Mouse (Mus musculus) kidney, embryonic 14.5 days (tissue): ENCODE measurements around the gene Ankle2. TPM values are rescaled to one million over a fixed set of nuclear protein-coding genes. Genes with fewer than 3 reads are reported as not detected.

Experiments used
- ATAC-seq: fragments of 200-750 bp; cut with Nextera tagmentation; 2 replicates; pipeline ENCODE4 v1.8.0; 2017; ENCODE audit warnings: moderate number of reproducible peaks, mild to moderate bottlenecking, moderate TSS enrichment, moderate library complexity; ENCODE audit not compliant: low FRiP score, low TSS enrichment
- H3K27ac ChIP-seq: fragments of 300-500 bp; sonication (generic); 2 replicates; pipeline ENCODE4 v1.5.1; 2014; ENCODE audit warnings: low read depth, mild to moderate bottlenecking, low read length, moderate library complexity, mixed read lengths
- H3K27me3 ChIP-seq: fragments of 300-500 bp; sonication (generic); 2 replicates; pipeline ENCODE4 v1.6.1; 2014; ENCODE audit warnings: mild to moderate bottlenecking, low read length; ENCODE audit not compliant: control insufficient read depth, insufficient read depth
- H3K36me3 ChIP-seq: fragments of 300-500 bp; sonication (generic); 2 replicates; pipeline ENCODE4 v1.6.1; 2014; ENCODE audit warnings: low read length, mixed read lengths; ENCODE audit not compliant: control insufficient read depth, insufficient read depth
- H3K4me1 ChIP-seq: fragments of 300-500 bp; sonication (generic); 2 replicates; pipeline ENCODE4 v1.6.1; 2014; ENCODE audit warnings: low read length, mixed read lengths; ENCODE audit not compliant: control insufficient read depth, insufficient read depth
- H3K4me2 ChIP-seq: fragments of 300-500 bp; sonication (generic); replicated peaks from 2 replicates; pipeline ENCODE4 v1.6.1; 2014; ENCODE audit warnings: low read depth, mild to moderate bottlenecking, low read length
- H3K4me3 ChIP-seq: fragments of 300-500 bp; sonication (generic); 2 replicates; pipeline ENCODE4 v1.5.1; 2014; ENCODE audit warnings: mild to moderate bottlenecking, low read length
- H3K9ac ChIP-seq: fragments of 300-500 bp; sonication (generic); 2 replicates; pipeline ENCODE4 v1.6.1; 2014; ENCODE audit warnings: low read depth, mild to moderate bottlenecking, low read length, moderate library complexity
- H3K9me3 ChIP-seq: fragments of 300-500 bp; sonication (generic); 2 replicates; pipeline ENCODE4 v1.6.1; 2016; ENCODE audit warnings: low read length; ENCODE audit not compliant: control insufficient read depth
- WGBS: fragments of 180-500 bp; shearing (Covaris S2); extraction: QIAGEN DNeasy Blood & Tissue Kit; methylation state at CpG from one replicate; pipeline ENCODE4 v1.1.7; 2014; 5-methylcytosine and 5-hydroxymethylcytosine counted together
- polyA plus RNA-seq: library from polyadenylated mRNA; unstranded; fragments of >200 nt; fragmentation: Nextera tagmentation; extraction: Ambion mirVana; gene quantifications from 2 replicates; pipeline ENCODE4 v1.2.1, GENCODE M21; 2014

Ankle2 gene
- polyA plus RNA-seq, 1 experiment from 2014 or later = 43.1 TPM

- WGBS = 37% methylated on average over 1 of the region's 1 CpGs
- H3K36me3 ChIP-seq = peaks cover 24% of the 10 kb centered on the region
Measured at GRCm38 (mm10) chr5:110227336-110227883, 3.4 kb upstream of the Ankle2 start.

GRCm38 (mm10) chr5:110230401-110230779, 414 bp upstream of the Ankle2 start:
- Histone ChIP-seq H3K4me3 (peak overlapping the region; percentile 98), H3K9me3 (no peaks in the 10 kb centered on the region), H3K9ac (peak overlapping the region; percentile 98), H3K27me3 (no peaks in the 10 kb centered on the region), H3K27ac (peak overlapping the region; percentile 96), H3K36me3 (peaks cover 24% of the 10 kb centered on the region; the same call in 1 of the 2 replicates), H3K4me2 (peak overlapping the region; percentile 65), H3K4me1 (peaks cover 5% of the 10 kb centered on the region; the same call in 1 of the 2 replicates)
- WGBS = 8% methylated on average over 8 of the region's 8 CpGs
- ATAC-seq = no peak

More at GRCm38 (mm10) chr5:110227336-110227883, 3.4 kb upstream of the Ankle2 start:
- no peak for ATAC-seq
- Histone ChIP-seq H3K27ac (no peak overlapping the region), H3K27me3 (no peaks in the 10 kb centered on the region), H3K4me3 (no peak overlapping the region), H3K9ac (no peak overlapping the region), H3K4me1 (peaks cover 5% of the 10 kb centered on the region; the same call in 1 of the 2 replicates), H3K9me3 (no peaks in the 10 kb centered on the region), H3K4me2 (no peak overlapping the region)

GRCm38 (mm10) chr5:110231638-110232037, 834 bp downstream of the Ankle2 start:
- Histone ChIP-seq H3K27ac (no peak overlapping the region), H3K4me3 (peak overlapping the region; percentile 98), H3K9ac (peak overlapping the region; percentile 98; the same call in 1 of the 2 replicates), H3K4me2 (peak overlapping the region; percentile 65), H3K36me3 (peaks cover 32% of the 10 kb centered on the region; the same call in 1 of the 2 replicates), H3K9me3 (no peaks in the 10 kb centered on the region), H3K4me1 (peaks cover 5% of the 10 kb centered on the region; the same call in 1 of the 2 replicates), H3K27me3 (no peaks in the 10 kb centered on the region)
- ATAC-seq = no peak
- WGBS = 44% methylated on average over 13 of the region's 13 CpGs

DNA sequence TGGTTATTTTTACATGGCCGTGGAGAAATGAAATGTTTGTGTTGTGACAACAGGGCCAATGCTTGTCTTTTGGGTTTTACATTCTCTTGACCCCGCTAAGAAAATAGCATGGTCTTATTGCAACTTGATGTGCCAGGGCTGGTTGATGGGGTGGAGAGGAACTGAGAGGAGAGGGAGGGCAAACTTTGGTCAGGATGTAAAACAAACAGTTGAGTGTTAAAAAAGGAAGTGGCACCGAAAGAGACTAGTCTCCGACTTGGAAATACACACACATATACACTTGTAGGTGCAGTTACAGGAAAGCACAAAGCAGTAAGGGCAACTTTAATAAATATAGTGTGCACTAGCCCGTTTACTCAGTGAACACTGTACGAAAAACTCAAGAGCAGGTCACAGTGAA, 1.5 kb downstream of the Ankle2 start:
- 79% methylated on average over 6 of the region's 6 CpGs for WGBS
- H3K36me3 ChIP-seq = peaks cover 34% of the 10 kb centered on the region
- H3K27ac ChIP-seq = no peak overlapping the region
- peaks cover 5% of the 10 kb centered on the region; the same call in 1 of the 2 replicates for H3K4me1 ChIP-seq
- no peak overlapping the region for H3K4me3 ChIP-seq
- H3K9ac ChIP-seq = no peak overlapping the region
- H3K4me2 ChIP-seq = 0 out of 2 replicates have a peak overlapping the region, but pooled peaks have one; percentile 65
- ATAC-seq = no peak
- no peaks in the 10 kb centered on the region for H3K27me3 ChIP-seq
- H3K9me3 ChIP-seq = no peaks in the 10 kb centered on the region

DNA sequence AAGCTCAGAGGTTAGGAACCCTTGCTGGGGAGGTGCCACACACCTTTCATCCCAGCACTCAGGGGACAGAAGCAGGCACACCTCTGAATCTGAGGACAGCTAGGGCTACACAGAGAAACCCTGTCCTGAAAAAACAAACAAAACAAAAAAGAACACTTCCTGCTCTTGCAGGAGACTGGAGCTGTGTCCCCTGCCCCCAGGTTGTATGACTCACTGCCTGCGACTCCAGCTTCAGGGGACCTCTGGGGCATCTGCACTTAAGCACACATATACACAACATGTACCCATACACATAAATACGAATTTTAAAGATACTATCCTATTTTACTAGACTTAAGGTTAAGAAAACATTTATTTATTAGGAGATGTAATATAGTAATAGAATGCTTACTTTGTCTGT, 13.3 kb downstream of the Ankle2 start:
- no peak for ATAC-seq
- Histone ChIP-seq H3K4me2 (no peak overlapping the region), H3K27ac (no peak overlapping the region), H3K27me3 (no peaks in the 10 kb centered on the region), H3K4me1 (no peaks in the 10 kb centered on the region), H3K36me3 (peaks cover 83% of the 10 kb centered on the region), H3K4me3 (no peak overlapping the region), H3K9me3 (no peaks in the 10 kb centered on the region), H3K9ac (no peak overlapping the region)
- 79% methylated on average over 2 of the region's 2 CpGs for WGBS

DNA sequence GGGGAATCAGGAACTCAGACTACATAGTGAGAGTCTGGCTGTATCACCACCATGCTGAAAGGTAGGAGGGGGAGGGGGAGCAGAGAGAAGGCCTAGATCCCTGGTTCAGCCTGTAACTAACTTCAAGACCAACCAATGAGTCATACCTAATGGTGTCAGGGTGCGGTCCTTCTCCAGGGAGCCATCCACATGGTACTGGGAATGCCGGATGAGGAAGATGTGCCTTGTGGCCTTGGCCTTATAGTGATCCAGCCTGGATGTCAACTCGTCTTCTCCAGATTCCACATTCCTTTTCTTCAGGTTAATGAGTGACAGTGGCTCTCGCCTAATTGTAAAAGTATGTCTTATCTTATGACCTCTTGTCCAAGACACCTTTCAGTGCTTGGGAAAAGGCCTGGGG, 36.1 kb downstream of the Ankle2 start:
- Histone ChIP-seq H3K4me1 (peaks cover 5% of the 10 kb centered on the region), H3K9ac (no peak overlapping the region), H3K9me3 (no peaks in the 10 kb centered on the region), H3K4me3 (no peak overlapping the region), H3K27ac (no peak overlapping the region), H3K36me3 (peaks cover 33% of the 10 kb centered on the region), H3K4me2 (no peak overlapping the region), H3K27me3 (no peaks in the 10 kb centered on the region)
- 92% methylated on average over 4 of the region's 4 CpGs for WGBS
- no peak for ATAC-seq

- Histone ChIP-seq H3K4me1 (peaks cover 5% of the 10 kb centered on the region), H3K9ac (peak within 1 kb of the TSS; percentile 90), H3K9me3 (no peaks in the 10 kb centered on the region), H3K36me3 (peaks cover 31% of the 10 kb centered on the region), H3K27me3 (no peaks in the 10 kb centered on the region), H3K4me3 (peak within 1 kb of the TSS; percentile 96), H3K4me2 (peak within 1 kb of the TSS; percentile 72), H3K27ac (peak within 1 kb of the TSS; percentile 39; the same call in 1 of the 2 replicates)
- ATAC-seq = peak; percentile 86
- under 1% methylated on average over 61 of the region's 66 CpGs for WGBS
Measured at GRCm38 (mm10) chr5:110269141-110270101, 38.6 kb downstream of the Ankle2 start, which contains the start of gene Pgam5. Gene Pgam5, minus strand, starts transcription at chr5:110269913.

GRCm38 (mm10) chr5:110270242-110270641, 39.4 kb downstream of the Ankle2 start:
- no peak overlapping the region for H3K4me2 ChIP-seq
- no peak overlapping the region for H3K4me3 ChIP-seq
- ATAC-seq = peak; percentile 13; the same call in 1 of the 2 replicates

More at GRCm38 (mm10) chr5:110270242-110270641, 39.4 kb downstream of the Ankle2 start:
- Histone ChIP-seq H3K9ac (no peak overlapping the region), H3K27me3 (no peaks in the 10 kb centered on the region), H3K36me3 (peaks cover 22% of the 10 kb centered on the region), H3K4me1 (peaks cover 5% of the 10 kb centered on the region), H3K9me3 (no peaks in the 10 kb centered on the region), H3K27ac (no peak overlapping the region)
- WGBS = 93% methylated on average over 6 of the region's 6 CpGs
